Mouse (Mus musculus): Measurements from ENCODE around the gene Pdcd11. TPM values are rescaled to one million over a fixed set of nuclear protein-coding genes. Genes with fewer than 3 reads are reported as not detected.
A peak's percentile ranks its signal among the peaks of the same experiment; 100 is the strongest.

Pdcd11 gene
- polyA plus RNA-seq, 1 experiment = 9.4 TPM

- Histone ChIP-seq H3K36me3 (replicated peaks; ENCODE audit: low read length) (no peaks in the 10 kb centered on the region), H3K4me3 (replicated peaks) (no peak overlapping the region), H3K27me3 (replicated peaks) (peaks cover 9% of the 10 kb centered on the region), H3K4me1 (peaks cover 18% of the 10 kb centered on the region), H3K9me3 (peaks cover 6% of the 10 kb centered on the region; the same call in 1 of the 2 replicates)
- no peak for TF ChIP-seq GATA1 (IDR thresholded peaks at IDR 0.05; ENCODE audit: borderline replicate concordance, low read length)
- TF ChIP-seq FLI1 (IDR thresholded peaks at IDR 0.05; ENCODE audit: low read length) = no peak
These were observed 76.2 kb downstream of the Pdcd11 start for GRCm38 (mm10) chr19:47166758-47167157.

GRCm38 (mm10) chr19:47167617-47168214 is 77.1 kb downstream of the Pdcd11 start:
- H3K4me1 ChIP-seq = peaks cover 18% of the 10 kb centered on the region
- TF ChIP-seq GATA1 (IDR thresholded peaks at IDR 0.05; ENCODE audit: borderline replicate concordance, low read length) = no peak
- TF ChIP-seq FLI1 (IDR thresholded peaks at IDR 0.05; ENCODE audit: low read length) = no peak
- H3K36me3 ChIP-seq (replicated peaks; ENCODE audit: low read length) = no peaks in the 10 kb centered on the region
- H3K27me3 ChIP-seq (replicated peaks) = peaks cover 9% of the 10 kb centered on the region
- no peak overlapping the region for H3K4me3 ChIP-seq (replicated peaks)
- H3K9me3 ChIP-seq = peaks cover 6% of the 10 kb centered on the region; the same call in 1 of the 2 replicates

GRCm38 (mm10) chr19:47168223-47168622 is 77.7 kb downstream of the Pdcd11 start:
- Histone ChIP-seq H3K4me1 (peaks cover 18% of the 10 kb centered on the region), H3K36me3 (replicated peaks; ENCODE audit: low read length) (no peaks in the 10 kb centered on the region), H3K4me3 (replicated peaks) (peak overlapping the region; percentile 89), H3K9me3 (peaks cover 6% of the 10 kb centered on the region; the same call in 1 of the 2 replicates), H3K27me3 (replicated peaks) (peaks cover 11% of the 10 kb centered on the region)
- TF ChIP-seq FLI1 (IDR thresholded peaks at IDR 0.05; ENCODE audit: low read length) (no peak), GATA1 (IDR thresholded peaks at IDR 0.05; ENCODE audit: borderline replicate concordance, low read length) (no peak)

GRCm38 (mm10) chr19:47168793-47169412 is 78.3 kb downstream of the Pdcd11 start:
- peaks cover 6% of the 10 kb centered on the region; the same call in 1 of the 2 replicates for H3K9me3 ChIP-seq
- no peaks in the 10 kb centered on the region for H3K36me3 ChIP-seq (replicated peaks; ENCODE audit: low read length)
- TF ChIP-seq GATA1 (IDR thresholded peaks at IDR 0.05; ENCODE audit: borderline replicate concordance, low read length) (no peak), FLI1 (IDR thresholded peaks at IDR 0.05; ENCODE audit: low read length) (no peak)
- H3K27me3 ChIP-seq (replicated peaks) = peaks cover 16% of the 10 kb centered on the region
- H3K4me3 ChIP-seq (replicated peaks) = peak overlapping the region; percentile 89
- H3K4me1 ChIP-seq = peaks cover 18% of the 10 kb centered on the region

- TF ChIP-seq FLI1 (IDR thresholded peaks at IDR 0.05; ENCODE audit: low read length) = no peak
- TF ChIP-seq GATA1 (IDR thresholded peaks at IDR 0.05; ENCODE audit: borderline replicate concordance, low read length) = no peak
- Histone ChIP-seq H3K4me3 (replicated peaks) (no peak overlapping the region), H3K9me3 (peaks cover 10% of the 10 kb centered on the region), H3K27me3 (replicated peaks) (peaks cover 58% of the 10 kb centered on the region), H3K36me3 (replicated peaks; ENCODE audit: low read length) (no peaks in the 10 kb centered on the region), H3K4me1 (peaks cover 17% of the 10 kb centered on the region)
These were observed 83.9 kb downstream of the Pdcd11 start for GRCm38 (mm10) chr19:47174515-47174914.

- Histone ChIP-seq H3K27me3 (replicated peaks) (peaks cover 68% of the 10 kb centered on the region), H3K36me3 (replicated peaks; ENCODE audit: low read length) (no peaks in the 10 kb centered on the region), H3K9me3 (peaks cover 5% of the 10 kb centered on the region)
These were observed 84.9 kb downstream of the Pdcd11 start for GRCm38 (mm10) chr19:47175472-47175871.

GRCm38 (mm10) chr19:47176916-47177505 is 86.4 kb downstream of the Pdcd11 start:
- Histone ChIP-seq H3K36me3 (replicated peaks; ENCODE audit: low read length) (no peaks in the 10 kb centered on the region), H3K27me3 (replicated peaks) (peaks cover 79% of the 10 kb centered on the region), H3K9me3 (peaks cover 12% of the 10 kb centered on the region), H3K4me3 (replicated peaks) (no peak overlapping the region), H3K4me1 (peaks cover 19% of the 10 kb centered on the region)
- TF ChIP-seq GATA1 (IDR thresholded peaks at IDR 0.05; ENCODE audit: borderline replicate concordance, low read length) (no peak), FLI1 (IDR thresholded peaks at IDR 0.05; ENCODE audit: low read length) (no peak)

More at GRCm38 (mm10) chr19:47175472-47175871, 84.9 kb downstream of the Pdcd11 start:
- Histone ChIP-seq H3K4me1 (peaks cover 19% of the 10 kb centered on the region), H3K4me3 (replicated peaks) (no peak overlapping the region)
- TF ChIP-seq FLI1 (IDR thresholded peaks at IDR 0.05; ENCODE audit: low read length) (no peak), GATA1 (IDR thresholded peaks at IDR 0.05; ENCODE audit: borderline replicate concordance, low read length) (no peak)

GRCm38 (mm10) chr19:47178001-47178400 is 87.4 kb downstream of the Pdcd11 start:
- H3K9me3 ChIP-seq = peaks cover 16% of the 10 kb centered on the region
- no peak for TF ChIP-seq GATA1 (IDR thresholded peaks at IDR 0.05; ENCODE audit: borderline replicate concordance, low read length)
- no peak for TF ChIP-seq FLI1 (IDR thresholded peaks at IDR 0.05; ENCODE audit: low read length)
- H3K4me1 ChIP-seq = peaks cover 19% of the 10 kb centered on the region
- H3K27me3 ChIP-seq (replicated peaks) = peaks cover 82% of the 10 kb centered on the region
- no peaks in the 10 kb centered on the region for H3K36me3 ChIP-seq (replicated peaks; ENCODE audit: low read length)
- peak overlapping the region; percentile 89 for H3K4me3 ChIP-seq (replicated peaks)

GRCm38 (mm10) chr19:47178431-47179271 is 88.1 kb downstream of the Pdcd11 start, which contains the start of gene Neurl1a:
Gene Neurl1a, plus strand, starts transcription at chr19:47178820.
- Histone ChIP-seq H3K36me3 (replicated peaks; ENCODE audit: low read length) (no peaks in the 10 kb centered on the region), H3K4me1 (peaks cover 19% of the 10 kb centered on the region), H3K9me3 (peaks cover 16% of the 10 kb centered on the region), H3K27me3 (replicated peaks) (peaks cover 79% of the 10 kb centered on the region), H3K4me3 (replicated peaks) (peak within 1 kb of the TSS; percentile 89)
- TF ChIP-seq FLI1 (IDR thresholded peaks at IDR 0.05; ENCODE audit: low read length) (no peak), GATA1 (IDR thresholded peaks at IDR 0.05; ENCODE audit: borderline replicate concordance, low read length) (no peak)
